Mouse (Mus musculus) testis, adult 2 months (tissue): ENCODE data around the gene Tango2.

Source experiments
- CTCF ChIP-seq: fragments of 200-500 bp; IDR thresholded peaks from 2 replicates; pipeline ENCODE4 v1.5.1; 2012; ENCODE audit warnings: low read depth, mild to moderate bottlenecking, inconsistent platforms, low read length, moderate library complexity; ENCODE audit not compliant: control insufficient read depth, insufficient read depth, insufficient replicate concordance
- POLR2A ChIP-seq: fragments of 200-500 bp; IDR thresholded peaks from 2 replicates; pipeline ENCODE4 v1.6.1; 2012; ENCODE audit warnings: low read depth, mild to moderate bottlenecking, inconsistent platforms, low read length, moderate library complexity; ENCODE audit not compliant: control insufficient read depth

- TF ChIP-seq CTCF = no peak
- no peak for TF ChIP-seq POLR2A
These were observed 45.7 kb upstream of the Tango2 start for GRCm38 (mm10) chr16:18393595-18393994.
